Mouse (Mus musculus): Measurements from ENCODE around the gene Xrra1.

- no peak for TF ChIP-seq CTCF (IDR thresholded peaks at IDR 0.05 in 2 of 3, conservative IDR thresholded peaks at IDR 0.05 in 1 of 3; ENCODE audit: control insufficient read depth in 1 of 3, insufficient read depth in 1 of 3, low read depth in 2 of 3, low read length in 3 of 3, poor library complexity in 1 of 3, severe bottlenecking in 1 of 3)
- no peak for TF ChIP-seq MAFK (IDR thresholded peaks at IDR 0.05; ENCODE audit: borderline replicate concordance, low read depth, low read length)
- TF ChIP-seq POLR2AphosphoS2 (IDR thresholded peaks at IDR 0.05; ENCODE audit: low read length), result no peak
- TF ChIP-seq ZMIZ1 (IDR thresholded peaks at IDR 0.05; ENCODE audit: low read depth, low read length), result no peak
- TF ChIP-seq EP300 (IDR thresholded peaks at IDR 0.05; ENCODE audit: low read depth in 1 of 2, low read length in 2 of 2), result peak in 1 of 2 experiments; percentile 31; a peak in 2 of 4 replicates
- no peak for TF ChIP-seq TBP (IDR thresholded peaks at IDR 0.05; ENCODE audit: low read depth, low read length)
- no peak for TF ChIP-seq POLR2AphosphoS5 (IDR thresholded peaks at IDR 0.05; ENCODE audit: borderline replicate concordance, low read depth, low read length)
- no peak for TF ChIP-seq USF2 (IDR thresholded peaks at IDR 0.05; ENCODE audit: borderline replicate concordance in 1 of 2, insufficient read depth in 1 of 2, low read depth in 1 of 2, low read length in 2 of 2)
- TF ChIP-seq RAD21 (IDR thresholded peaks at IDR 0.05; ENCODE audit: low read depth, low read length), result no peak
- TF ChIP-seq POLR2A (IDR thresholded peaks at IDR 0.05; ENCODE audit: control insufficient read depth in 1 of 2, insufficient read depth in 1 of 2, low read depth in 1 of 2, low read length in 2 of 2, poor library complexity in 1 of 2), result no peak
- TF ChIP-seq TAL1 (IDR thresholded peaks at IDR 0.05; ENCODE audit: low read length), result no peak
- no peak for TF ChIP-seq NELFE (IDR thresholded peaks at IDR 0.05; ENCODE audit: low read depth, low read length)
- peak; percentile 53; the same call in 1 of the 2 replicates for TF ChIP-seq GATA1 (IDR thresholded peaks at IDR 0.05; ENCODE audit: low read depth, low read length)
Observed at GRCm38 (mm10) chr7:99961518-99961917, 102.6 kb downstream of the Xrra1 start.

All from MEL (cell line).